ENCODE assay signal across 8 mouse cellular contexts in genomic region chr17:24415011-24415410, GRCm38 (mm10). TPM values are rescaled to one million over a fixed set of nuclear protein-coding genes. Genes with fewer than 3 reads are reported as not detected.
DNase-seq lines count a peak whose midpoint lies in the region; ATAC-seq and TF ChIP-seq lines count a peak whose summit lies in the region.

No protein-coding gene starts in this region.

- H3K4me1 ChIP-seq in kidney, embryonic 14.5 days (ENCODE audit: control insufficient read depth, insufficient read depth, low read length), result peaks cover 18% of the 10 kb centered on the region
- H3K4me1 ChIP-seq in brown adipose tissue, adult 24 weeks (ENCODE audit: control insufficient read depth, insufficient read depth, insufficient read length, low read length), result peaks cover 4% of the 10 kb centered on the region; the same call in 1 of the 2 replicates
- H3K4me1 ChIP-seq in hindbrain, embryonic 16.5 days (ENCODE audit: control insufficient read depth, insufficient read depth, low read depth, low read length), result peaks cover 23% of the 10 kb centered on the region
- H3K4me1 ChIP-seq in midbrain, postnatal 0 days (ENCODE audit: insufficient read depth, low read length), result peaks cover 7% of the 10 kb centered on the region; the same call in 1 of the 2 replicates

- peak overlapping the region; percentile 93 for H3K9ac ChIP-seq in kidney, embryonic 14.5 days (ENCODE audit: low read depth, low read length)
- H3K9ac ChIP-seq in hindbrain, embryonic 16.5 days (ENCODE audit: low read depth, low read length), result peak overlapping the region; percentile 90
- H3K9ac ChIP-seq in midbrain, postnatal 0 days (replicated peaks; ENCODE audit: low read length, poor library complexity, severe bottlenecking), result peak overlapping the region; percentile 95

- H3K27ac ChIP-seq in kidney, embryonic 14.5 days (ENCODE audit: low read depth, low read length), result peak overlapping the region; percentile 97
- peak overlapping the region; percentile 60 for H3K27ac ChIP-seq in brown adipose tissue, adult 24 weeks (replicated peaks; ENCODE audit: low read depth, low read length)
- peak overlapping the region; percentile 91 for H3K27ac ChIP-seq in hindbrain, embryonic 16.5 days (ENCODE audit: low read depth, low read length)
- H3K27ac ChIP-seq in midbrain, postnatal 0 days (ENCODE audit: low read depth, low read length), result peak overlapping the region; percentile 92

- ATAC-seq in kidney, embryonic 14.5 days (ENCODE audit: low FRiP score, low TSS enrichment), result 0 out of 2 replicates have a peak, but pooled peaks have one; percentile 8
- no peak for ATAC-seq in hindbrain, embryonic 16.5 days
- peak; percentile 6; the same call in 1 of the 2 replicates for ATAC-seq in midbrain, postnatal 0 days (ENCODE audit: low FRiP score)

- no peak for TF ChIP-seq CTCF in midbrain, postnatal 0 days (IDR thresholded peaks at IDR 0.05)

- peaks cover 47% of the 10 kb centered on the region for H3K36me3 ChIP-seq in kidney, embryonic 14.5 days (ENCODE audit: control insufficient read depth, insufficient read depth, low read length)
- H3K36me3 ChIP-seq in hindbrain, embryonic 16.5 days (ENCODE audit: control insufficient read depth, insufficient read depth, low read length), result peaks cover 10% of the 10 kb centered on the region
- H3K36me3 ChIP-seq in midbrain, postnatal 0 days (ENCODE audit: insufficient read depth, low read length), result peaks cover 21% of the 10 kb centered on the region

- peak overlapping the region; percentile 70 for H3K4me3 ChIP-seq in kidney, embryonic 14.5 days (ENCODE audit: low read length)
- peak overlapping the region; percentile 85 for H3K4me3 ChIP-seq in brown adipose tissue, adult 24 weeks (ENCODE audit: insufficient read depth, low read depth, low read length)
- H3K4me3 ChIP-seq in hindbrain, embryonic 16.5 days (ENCODE audit: low read length), result peak overlapping the region; percentile 86
- H3K4me3 ChIP-seq in midbrain, postnatal 0 days (ENCODE audit: low read depth, low read length), result peak overlapping the region; percentile 87

- H3K4me2 ChIP-seq in kidney, embryonic 14.5 days (replicated peaks; ENCODE audit: low read depth, low read length), result peak overlapping the region; percentile 91
- H3K4me2 ChIP-seq in hindbrain, embryonic 16.5 days (ENCODE audit: low read length), result peak overlapping the region; percentile 95
- H3K4me2 ChIP-seq in midbrain, postnatal 0 days (ENCODE audit: low read depth, low read length, poor library complexity, severe bottlenecking), result peak overlapping the region; percentile 88

- under 1% methylated on average over 21 of the region's 21 CpGs for WGBS in kidney, embryonic 14.5 days
- WGBS in hindbrain, embryonic 16.5 days, result 0% methylated on average over 21 of the region's 21 CpGs
- WGBS in midbrain, postnatal 0 days, result under 1% methylated on average over 21 of the region's 21 CpGs

- no peaks in the 10 kb centered on the region for H3K27me3 ChIP-seq in kidney, embryonic 14.5 days (ENCODE audit: control insufficient read depth, insufficient read depth, low read length)
- H3K27me3 ChIP-seq in hindbrain, embryonic 16.5 days (replicated peaks; ENCODE audit: control insufficient read depth, insufficient read depth, low read length), result no peaks in the 10 kb centered on the region
- no peaks in the 10 kb centered on the region for H3K27me3 ChIP-seq in midbrain, postnatal 0 days (ENCODE audit: insufficient read depth, low read length)

- H3K9me3 ChIP-seq in kidney, embryonic 14.5 days (ENCODE audit: control insufficient read depth, low read length), result no peaks in the 10 kb centered on the region
- H3K9me3 ChIP-seq in hindbrain, embryonic 16.5 days (ENCODE audit: control insufficient read depth, low read length), result no peaks in the 10 kb centered on the region
- no peaks in the 10 kb centered on the region for H3K9me3 ChIP-seq in midbrain, postnatal 0 days (ENCODE audit: low read length)

- no peak for DNase-seq in kidney, adult 9 months
- DNase-seq in midbrain, postnatal 0 days (ENCODE audit: low spot score), result peak; percentile 7
- no peak for DNase-seq in cerebellum, adult 18-20 months
- no peak for DNase-seq in cerebellum, adult 9-10 months
- no peak for DNase-seq in embryo, embryonic 11 days

RNA-seq across cellular contexts. Expression of gene Rnps1, which starts 0.6 kb away (rescaled TPM):
- polyA plus RNA-seq in kidney, embryonic 14.5 days (2014; fragmentation: Nextera tagmentation; extraction: Ambion mirVana), result 306 and 312 TPM in 2 replicates
- 44.3 and 47.2 TPM in 2 replicates for polyA plus RNA-seq in brown adipose tissue, adult 24 weeks (2012; ENCODE audit: insufficient read depth, insufficient read length, missing spikeins)
- 304 and 328 TPM in 2 replicates for polyA plus RNA-seq in hindbrain, embryonic 16.5 days (2015; fragmentation: Nextera tagmentation; extraction: Ambion mirVana)
- 248 and 260 TPM in 2 replicates for total RNA-seq in midbrain, postnatal 0 days (2014; rRNA removed)
- 347 and 350 TPM in 2 replicates for polyA plus RNA-seq in midbrain, postnatal 0 days (2015; fragmentation: Nextera tagmentation; extraction: Ambion mirVana)

RNA-seq across cellular contexts. Expression of gene Eci1, which starts 11.4 kb away (rescaled TPM):
- polyA plus RNA-seq in kidney, embryonic 14.5 days (2014; fragmentation: Nextera tagmentation; extraction: Ambion mirVana), result 114 and 120 TPM in 2 replicates
- polyA plus RNA-seq in brown adipose tissue, adult 24 weeks (2012; ENCODE audit: insufficient read depth, insufficient read length, missing spikeins), result 1,121 and 1,239 TPM in 2 replicates
- 48.0 and 59.0 TPM in 2 replicates for polyA plus RNA-seq in hindbrain, embryonic 16.5 days (2015; fragmentation: Nextera tagmentation; extraction: Ambion mirVana)
- 20.6 and 26.6 TPM in 2 replicates for total RNA-seq in midbrain, postnatal 0 days (2014; rRNA removed)
- polyA plus RNA-seq in midbrain, postnatal 0 days (2015; fragmentation: Nextera tagmentation; extraction: Ambion mirVana), result 31.0 and 41.1 TPM in 2 replicates

RNA-seq across cellular contexts. Expression of gene Dnase1l2, which starts 27.9 kb away (rescaled TPM):
- 2.5 and 2.8 TPM in 2 replicates for polyA plus RNA-seq in kidney, embryonic 14.5 days (2014; fragmentation: Nextera tagmentation; extraction: Ambion mirVana)
- polyA plus RNA-seq in brown adipose tissue, adult 24 weeks (2012; ENCODE audit: insufficient read depth, insufficient read length, missing spikeins), result not detected in 2 replicates
- polyA plus RNA-seq in hindbrain, embryonic 16.5 days (2015; fragmentation: Nextera tagmentation; extraction: Ambion mirVana), result 6.1 and 9.4 TPM in 2 replicates
- total RNA-seq in midbrain, postnatal 0 days (2014; rRNA removed), result 5.0 and 5.6 TPM in 2 replicates
- polyA plus RNA-seq in midbrain, postnatal 0 days (2015; fragmentation: Nextera tagmentation; extraction: Ambion mirVana), result 0.94 and 1.1 TPM in 2 replicates

RNA-seq across cellular contexts. Expression of gene E4f1, which starts 55.1 kb away (rescaled TPM):
- polyA plus RNA-seq in kidney, embryonic 14.5 days (2014; fragmentation: Nextera tagmentation; extraction: Ambion mirVana), result 21.6 and 23.2 TPM in 2 replicates
- polyA plus RNA-seq in brown adipose tissue, adult 24 weeks (2012; ENCODE audit: insufficient read depth, insufficient read length, missing spikeins), result 6.9 and 7.0 TPM in 2 replicates
- 42.3 and 43.5 TPM in 2 replicates for polyA plus RNA-seq in hindbrain, embryonic 16.5 days (2015; fragmentation: Nextera tagmentation; extraction: Ambion mirVana)
- 35.1 and 38.0 TPM in 2 replicates for total RNA-seq in midbrain, postnatal 0 days (2014; rRNA removed)
- 25.6 and 30.6 TPM in 2 replicates for polyA plus RNA-seq in midbrain, postnatal 0 days (2015; fragmentation: Nextera tagmentation; extraction: Ambion mirVana)

RNA-seq across cellular contexts. Expression of gene Pgp, which starts 55.2 kb away (rescaled TPM):
- polyA plus RNA-seq in kidney, embryonic 14.5 days (2014; fragmentation: Nextera tagmentation; extraction: Ambion mirVana), result 54.1 and 65.0 TPM in 2 replicates
- polyA plus RNA-seq in brown adipose tissue, adult 24 weeks (2012; ENCODE audit: insufficient read depth, insufficient read length, missing spikeins), result 40.0 and 47.3 TPM in 2 replicates
- polyA plus RNA-seq in hindbrain, embryonic 16.5 days (2015; fragmentation: Nextera tagmentation; extraction: Ambion mirVana), result 83.9 and 85.4 TPM in 2 replicates
- total RNA-seq in midbrain, postnatal 0 days (2014; rRNA removed), result 49.6 and 50.1 TPM in 2 replicates
- polyA plus RNA-seq in midbrain, postnatal 0 days (2015; fragmentation: Nextera tagmentation; extraction: Ambion mirVana), result 86.8 and 88.7 TPM in 2 replicates
